Mouse (Mus musculus) midbrain, embryonic 10.5 days (tissue): ENCODE measurements at regions not wholly inside any gene's neighbourhood (a gene's known extent, or its start where the extent isn't known, plus 50 kb on each side); places are given as distances from the start of the nearest gene placed in this dataset.

Experiments used
- DNase-seq: peaks from one replicate; pipeline ENCODE4 v3.0.0-alpha.2; 2017; ENCODE audit warnings: low spot score
- H3K27ac ChIP-seq: fragments of 300-500 bp; sonication (generic); replicated peaks from 2 replicates; pipeline ENCODE4 v1.5.1; 2016; ENCODE audit warnings: mild to moderate bottlenecking
- H3K27me3 ChIP-seq: fragments of 300-500 bp; sonication (generic); 2 replicates; pipeline ENCODE4 v1.6.1; 2016; ENCODE audit warnings: low read depth, mild to moderate bottlenecking; ENCODE audit not compliant: poor library complexity, severe bottlenecking
- H3K36me3 ChIP-seq: fragments of 300-500 bp; sonication (generic); 2 replicates; pipeline ENCODE4 v1.6.1; 2016; ENCODE audit warnings: mild to moderate bottlenecking, moderate library complexity
- H3K4me1 ChIP-seq: fragments of 300-500 bp; sonication (generic); 2 replicates; pipeline ENCODE4 v1.6.1; 2016
- H3K4me3 ChIP-seq: fragments of 300-500 bp; sonication (generic); 2 replicates; pipeline ENCODE4 v1.5.1; 2016; ENCODE audit warnings: mild to moderate bottlenecking, moderate library complexity
- H3K9me3 ChIP-seq: fragments of 300-500 bp; sonication (generic); replicated peaks from 2 replicates; pipeline ENCODE4 v1.6.1; 2016; ENCODE audit warnings: mild to moderate bottlenecking
- WGBS: fragments of 180-500 bp; shearing (Covaris S2); methylation state at CpG from one replicate; pipeline ENCODE4 v1.1.7; 2016; 5-methylcytosine and 5-hydroxymethylcytosine counted together

DNA sequence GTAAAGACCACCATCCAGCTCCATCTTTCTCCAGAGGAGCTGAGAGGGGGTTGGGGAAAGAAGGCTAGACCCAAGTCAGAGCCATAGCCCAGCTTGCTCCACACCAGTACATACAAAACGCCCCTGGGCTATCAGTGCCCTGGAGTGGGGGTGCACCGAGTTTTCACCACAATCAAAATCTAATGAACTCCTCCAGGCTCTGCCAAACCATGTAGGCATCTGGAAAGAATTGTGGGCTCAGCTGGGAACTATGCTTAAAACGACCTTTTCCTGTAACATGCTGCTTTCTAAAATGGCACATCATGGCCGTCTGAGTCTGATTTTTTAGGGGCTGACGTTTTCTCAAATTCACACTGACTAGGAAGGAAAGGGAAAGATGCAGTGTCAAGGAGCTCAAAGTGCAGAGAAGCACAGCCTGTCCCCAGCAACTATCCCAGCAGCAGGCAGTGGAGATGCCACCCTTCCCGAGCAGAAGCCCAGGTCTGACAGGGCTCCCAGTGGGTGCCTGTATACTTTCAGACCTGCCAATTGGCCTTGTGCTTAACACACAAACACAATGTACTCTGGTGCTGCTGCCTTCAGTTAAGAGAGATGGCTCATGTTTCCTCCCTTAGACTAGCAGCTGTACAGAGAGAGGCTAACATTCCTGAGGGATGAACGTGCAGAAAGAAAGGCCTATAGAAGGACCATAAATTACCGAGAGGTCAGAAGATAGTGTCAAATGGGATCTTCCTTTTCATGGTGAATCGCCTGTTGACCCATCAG is 100.6 kb upstream of the Cxcl12 start:
- Histone ChIP-seq H3K27ac (no peak overlapping the region), H3K4me1 (no peaks in the 10 kb centered on the region), H3K4me3 (no peak overlapping the region), H3K9me3 (no peaks in the 10 kb centered on the region), H3K36me3 (no peaks in the 10 kb centered on the region), H3K27me3 (no peaks in the 10 kb centered on the region)
- WGBS, result 74% methylated on average over 9 of the region's 9 CpGs
- no peak for DNase-seq

DNA sequence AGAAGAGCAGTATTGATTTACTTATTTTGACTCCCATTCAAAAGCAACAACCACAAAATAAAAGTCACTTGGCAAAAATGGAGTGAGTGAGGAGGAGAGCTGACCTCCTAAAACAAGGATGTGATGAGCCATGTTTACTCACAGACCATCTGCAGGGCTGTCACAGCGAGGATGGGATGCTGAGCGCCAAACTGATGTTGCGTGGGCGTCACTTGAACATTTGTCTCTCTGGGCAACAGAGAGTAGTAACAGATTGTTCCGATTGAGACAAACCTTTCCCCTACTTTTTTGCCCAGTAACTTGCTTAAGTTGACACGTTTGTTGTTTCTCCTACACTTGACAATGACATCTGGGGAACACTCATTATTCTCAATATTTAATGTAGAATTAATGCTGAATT is 97.0 kb upstream of the Cxcl12 start:
- no peak for DNase-seq
- H3K9me3 ChIP-seq, result no peaks in the 10 kb centered on the region
- H3K36me3 ChIP-seq, result no peaks in the 10 kb centered on the region
- WGBS, result 85% methylated on average over 6 of the region's 6 CpGs
- H3K4me1 ChIP-seq, result no peaks in the 10 kb centered on the region
- no peak overlapping the region for H3K27ac ChIP-seq
- H3K4me3 ChIP-seq, result no peak overlapping the region
- H3K27me3 ChIP-seq, result no peaks in the 10 kb centered on the region

DNA sequence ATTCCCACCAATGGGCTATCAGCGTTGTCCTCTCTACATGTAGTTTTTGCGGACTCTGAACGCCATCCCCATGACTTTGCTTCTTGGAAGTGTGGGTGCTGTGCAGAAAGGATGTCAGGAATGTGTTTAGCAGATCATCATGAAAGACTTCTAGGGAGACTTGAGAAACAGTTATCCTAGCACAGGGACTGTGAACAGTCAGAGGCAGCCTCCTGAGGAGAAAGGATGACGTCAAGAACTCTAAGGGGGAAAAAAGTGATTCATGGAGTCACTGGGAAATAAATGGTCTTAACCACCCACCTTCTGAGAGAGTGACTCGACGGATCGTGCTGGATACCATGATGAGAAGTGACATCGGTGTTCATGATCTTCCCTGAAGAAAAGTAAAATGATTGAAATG is 96.5 kb upstream of the Cxcl12 start:
- no peak for DNase-seq
- H3K27me3 ChIP-seq, result no peaks in the 10 kb centered on the region
- 88% methylated on average over 8 of the region's 8 CpGs for WGBS

DNA sequence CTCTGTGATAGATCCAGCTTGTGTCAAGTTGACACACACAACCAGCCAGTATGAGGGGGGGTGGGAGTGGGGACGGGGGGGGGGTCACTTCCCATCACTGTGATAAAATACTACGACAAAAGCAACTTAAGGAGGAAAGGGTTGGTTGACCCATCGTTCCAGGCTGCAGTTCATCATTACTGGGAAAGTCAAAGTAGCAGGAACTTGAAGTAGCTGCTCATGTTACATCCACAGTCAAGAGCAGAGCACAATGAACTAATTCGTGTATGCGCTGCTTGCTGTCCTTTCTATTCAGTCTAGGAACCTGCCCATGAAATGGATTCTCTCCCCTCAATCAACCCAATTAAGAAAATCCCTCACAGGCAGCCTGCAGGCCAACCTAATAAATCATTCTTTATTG is 88.8 kb upstream of the Cxcl12 start:
- Histone ChIP-seq H3K4me1 (no peaks in the 10 kb centered on the region), H3K27me3 (no peaks in the 10 kb centered on the region)

More for the DNA sequence above, 96.5 kb upstream of the Cxcl12 start:
- H3K4me3 ChIP-seq, result no peak overlapping the region
- H3K36me3 ChIP-seq, result no peaks in the 10 kb centered on the region
- no peaks in the 10 kb centered on the region for H3K9me3 ChIP-seq
- no peak overlapping the region for H3K27ac ChIP-seq
- no peaks in the 10 kb centered on the region for H3K4me1 ChIP-seq

DNA sequence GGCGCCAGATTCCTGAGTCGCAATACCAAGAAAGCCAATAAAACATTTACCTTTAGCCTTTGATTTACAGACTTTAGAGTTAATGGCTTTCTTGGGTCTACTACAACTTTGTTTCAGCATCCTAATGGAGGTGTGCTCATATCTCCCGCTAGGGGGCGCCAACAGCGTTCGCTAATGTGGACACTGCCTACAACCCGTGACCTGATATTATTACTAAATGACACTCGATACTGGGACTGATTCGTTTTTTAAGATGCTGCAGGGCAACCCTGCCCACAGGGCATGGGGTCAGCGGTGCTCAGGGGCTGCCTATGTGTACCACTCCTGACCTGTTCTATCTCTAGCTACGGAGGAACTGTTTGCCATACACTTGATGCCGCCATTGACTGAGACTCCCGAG is 87.4 kb upstream of the Cxcl12 start:
- Histone ChIP-seq H3K27ac (no peak overlapping the region), H3K36me3 (no peaks in the 10 kb centered on the region), H3K9me3 (no peaks in the 10 kb centered on the region), H3K27me3 (no peaks in the 10 kb centered on the region), H3K4me1 (no peaks in the 10 kb centered on the region), H3K4me3 (no peak overlapping the region)
- WGBS, result 45% methylated on average over 13 of the region's 13 CpGs
- no peak for DNase-seq

More for the DNA sequence above, 88.8 kb upstream of the Cxcl12 start:
- no peak for DNase-seq
- Histone ChIP-seq H3K27ac (no peak overlapping the region), H3K4me3 (no peak overlapping the region), H3K9me3 (no peaks in the 10 kb centered on the region), H3K36me3 (no peaks in the 10 kb centered on the region)
- WGBS, result 74% methylated on average over 5 of the region's 5 CpGs

DNA sequence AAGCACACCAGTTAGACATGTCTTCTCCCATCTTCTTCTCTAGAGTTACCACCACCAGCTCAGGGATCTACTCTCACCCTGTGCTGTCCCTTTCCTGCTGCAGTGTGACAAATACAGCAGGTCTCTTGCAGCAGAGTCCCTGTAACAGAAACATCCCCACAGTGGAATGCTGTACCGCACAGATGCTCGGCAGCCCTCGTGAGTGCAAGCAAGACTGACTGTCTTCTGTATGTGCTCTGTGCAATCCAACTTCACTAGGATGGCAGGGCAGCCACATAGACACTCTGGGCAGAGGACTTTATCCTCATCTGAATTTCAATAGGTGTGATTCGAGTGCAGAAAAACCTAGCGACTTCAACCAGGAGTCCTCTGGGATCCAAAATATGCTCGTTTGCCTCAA is 84.1 kb upstream of the Cxcl12 start:
- no peak for DNase-seq
- 57% methylated on average over 6 of the region's 6 CpGs for WGBS
- H3K4me1 ChIP-seq, result no peaks in the 10 kb centered on the region
- H3K27me3 ChIP-seq, result no peaks in the 10 kb centered on the region
- no peak overlapping the region for H3K4me3 ChIP-seq
- H3K36me3 ChIP-seq, result no peaks in the 10 kb centered on the region
- H3K9me3 ChIP-seq, result no peaks in the 10 kb centered on the region
- no peak overlapping the region for H3K27ac ChIP-seq

DNA sequence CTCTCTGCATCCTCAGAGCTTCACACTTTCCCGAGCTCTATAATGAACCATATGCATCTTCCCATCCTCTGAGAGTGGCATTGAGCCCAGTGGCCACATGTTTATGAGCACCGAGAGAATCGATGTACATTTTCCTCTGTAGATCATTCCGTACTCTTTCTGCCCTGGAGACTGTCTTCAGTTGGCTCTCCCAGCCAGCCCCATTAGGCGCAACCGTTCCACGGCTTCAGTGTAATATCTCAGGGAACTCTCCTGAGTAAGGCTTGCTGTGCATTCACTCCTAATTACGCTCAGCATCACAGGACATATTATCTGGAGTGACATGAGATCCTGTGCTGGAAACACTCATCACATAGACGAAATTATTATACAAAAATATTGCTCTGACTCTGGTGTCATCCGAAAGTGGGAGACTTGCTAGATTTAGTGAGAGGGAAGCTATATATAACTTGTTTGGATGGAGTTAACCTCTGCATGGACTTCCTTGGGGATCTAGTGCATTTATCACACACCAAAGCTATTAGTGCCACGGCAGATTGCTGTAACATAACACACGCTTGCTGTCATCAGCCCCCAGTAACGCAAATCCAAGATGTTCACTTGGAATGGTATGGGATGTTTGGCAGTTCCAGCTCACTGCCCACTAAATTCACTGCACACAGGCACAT is 83.4 kb upstream of the Cxcl12 start:
- Histone ChIP-seq H3K9me3 (no peaks in the 10 kb centered on the region), H3K4me1 (no peaks in the 10 kb centered on the region), H3K27me3 (no peaks in the 10 kb centered on the region), H3K27ac (no peak overlapping the region), H3K4me3 (no peak overlapping the region), H3K36me3 (no peaks in the 10 kb centered on the region)
- DNase-seq, result no peak
- 89% methylated on average over 13 of the region's 13 CpGs for WGBS

DNA sequence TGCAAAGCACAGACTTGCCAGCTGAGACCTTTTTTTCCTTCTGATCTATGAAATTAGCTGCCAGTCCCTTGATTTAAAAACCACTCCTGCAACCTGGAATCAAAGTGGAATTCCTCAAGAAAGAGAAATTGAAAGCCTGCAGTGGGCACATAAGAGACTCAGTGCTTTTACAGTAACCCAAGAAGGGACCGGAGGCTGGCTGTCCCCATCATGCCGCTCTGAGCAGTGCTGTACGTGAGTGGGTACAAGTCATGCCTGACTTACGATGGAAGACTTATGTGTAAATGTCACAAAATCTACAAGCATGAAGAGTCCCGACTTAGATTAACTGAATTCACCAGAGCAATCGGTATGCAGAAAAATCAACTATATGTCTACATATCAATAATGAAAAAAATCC is 73.6 kb upstream of the Cxcl12 start:
- no peaks in the 10 kb centered on the region for H3K4me1 ChIP-seq
- 91% methylated on average over 6 of the region's 6 CpGs for WGBS
- no peak overlapping the region for H3K4me3 ChIP-seq
- DNase-seq, result no peak
- no peaks in the 10 kb centered on the region for H3K27me3 ChIP-seq
- no peaks in the 10 kb centered on the region for H3K9me3 ChIP-seq
- no peak overlapping the region for H3K27ac ChIP-seq
- H3K36me3 ChIP-seq, result no peaks in the 10 kb centered on the region

DNA sequence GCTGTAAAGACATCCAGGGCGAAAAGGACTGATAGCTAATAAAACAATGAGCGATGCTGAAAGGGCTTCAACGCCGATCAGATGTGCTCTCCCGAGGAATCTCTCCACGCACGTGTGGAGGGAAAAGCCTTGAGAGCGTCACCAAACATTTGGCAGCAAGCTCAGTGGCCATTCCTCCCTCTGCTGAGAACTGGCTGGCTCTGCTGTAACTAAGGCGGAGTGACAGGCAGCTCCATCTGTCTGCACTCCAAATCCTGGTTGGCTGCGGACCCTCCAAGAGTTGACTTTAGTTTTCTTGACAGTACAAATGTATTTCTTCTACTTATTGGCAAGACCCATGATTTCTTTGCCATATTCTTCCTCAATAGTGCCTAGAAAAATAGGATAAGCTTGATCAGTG is 68.5 kb upstream of the Cxcl12 start:
- Histone ChIP-seq H3K4me1 (no peaks in the 10 kb centered on the region), H3K27ac (no peak overlapping the region), H3K36me3 (no peaks in the 10 kb centered on the region), H3K27me3 (no peaks in the 10 kb centered on the region), H3K9me3 (no peaks in the 10 kb centered on the region), H3K4me3 (no peak overlapping the region)
- no peak for DNase-seq
- 88% methylated on average over 10 of the region's 10 CpGs for WGBS

DNA sequence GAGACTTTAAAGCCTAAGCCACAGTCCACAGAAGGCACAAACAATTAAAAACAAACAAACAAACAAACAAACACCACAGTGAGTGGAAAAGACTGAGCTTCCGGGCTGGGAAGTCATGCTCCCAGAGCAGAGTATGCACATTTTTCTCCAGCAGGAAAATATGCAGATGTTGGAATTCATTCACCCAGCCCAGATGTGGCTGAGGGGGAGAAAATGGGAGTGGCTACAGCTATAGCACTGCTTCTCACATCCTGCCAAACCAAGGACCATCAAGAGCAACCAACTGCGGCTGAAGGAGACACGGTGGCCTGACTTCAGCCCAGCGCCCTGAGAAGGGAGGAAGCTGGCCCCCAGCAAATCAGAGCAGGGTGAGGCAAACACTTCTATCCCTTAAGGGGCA is 65.6 kb upstream of the Cxcl12 start:
- no peak for DNase-seq
- H3K27me3 ChIP-seq, result no peaks in the 10 kb centered on the region
- 89% methylated on average over 4 of the region's 4 CpGs for WGBS
- H3K4me3 ChIP-seq, result no peak overlapping the region
- H3K9me3 ChIP-seq, result no peaks in the 10 kb centered on the region
- H3K36me3 ChIP-seq, result no peaks in the 10 kb centered on the region
- H3K27ac ChIP-seq, result no peak overlapping the region
- peaks cover 4% of the 10 kb centered on the region; the same call in 1 of the 2 replicates for H3K4me1 ChIP-seq

DNA sequence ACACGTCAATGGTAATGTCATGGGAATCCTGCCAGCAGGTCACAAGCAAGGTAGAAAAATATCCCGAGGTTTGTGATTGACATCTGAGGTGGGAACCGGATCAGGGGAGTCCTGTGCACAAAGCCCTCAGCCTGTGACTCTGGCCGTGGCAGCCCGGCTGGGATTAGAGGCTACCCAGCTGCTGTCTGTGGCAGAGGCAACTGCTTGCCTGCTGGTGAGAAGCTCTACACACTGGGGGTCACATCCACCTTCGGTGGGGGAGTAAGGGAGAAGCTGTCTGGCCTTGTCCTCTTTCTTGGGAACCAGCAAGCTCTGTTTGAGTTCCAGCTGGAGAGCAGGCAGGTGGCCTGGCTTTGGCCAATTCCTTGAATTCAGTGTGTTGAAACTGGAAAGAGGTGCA is 64.3 kb upstream of the Cxcl12 start:
- no peak for DNase-seq
- WGBS, result 80% methylated on average over 6 of the region's 6 CpGs
- no peaks in the 10 kb centered on the region for H3K36me3 ChIP-seq

DNA sequence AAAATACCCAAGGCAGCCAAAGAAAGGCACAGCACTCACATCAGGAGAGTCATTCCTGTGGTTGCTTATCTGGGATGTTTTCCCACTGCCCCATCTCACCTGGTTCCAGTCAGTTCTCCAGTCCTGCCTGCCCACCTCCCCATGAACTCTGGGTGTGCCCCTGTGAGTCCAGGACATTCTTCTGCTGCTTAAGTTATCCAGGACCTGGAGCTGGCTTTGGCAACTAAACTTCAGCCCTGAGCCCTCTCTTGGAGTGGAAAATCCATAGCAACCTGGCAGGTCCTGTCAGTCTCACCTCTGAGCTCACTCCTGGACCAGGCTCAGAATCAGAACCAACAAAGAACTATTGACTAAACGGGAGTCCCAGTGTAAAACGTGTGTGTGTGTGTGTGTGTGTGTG is 63.9 kb upstream of the Cxcl12 start:
- Histone ChIP-seq H3K9me3 (no peaks in the 10 kb centered on the region), H3K27me3 (no peaks in the 10 kb centered on the region), H3K4me1 (peaks cover 4% of the 10 kb centered on the region; the same call in 1 of the 2 replicates), H3K27ac (no peak overlapping the region; the same call in 1 of the 2 replicates), H3K36me3 (no peaks in the 10 kb centered on the region), H3K4me3 (no peak overlapping the region)
- 76% methylated on average over 2 of the region's 2 CpGs for WGBS
- DNase-seq, result no peak

More for the DNA sequence above, 64.3 kb upstream of the Cxcl12 start:
- Histone ChIP-seq H3K4me3 (no peak overlapping the region), H3K4me1 (peaks cover 4% of the 10 kb centered on the region; the same call in 1 of the 2 replicates), H3K27me3 (no peaks in the 10 kb centered on the region), H3K9me3 (no peaks in the 10 kb centered on the region), H3K27ac (no peak overlapping the region; the same call in 1 of the 2 replicates)

DNA sequence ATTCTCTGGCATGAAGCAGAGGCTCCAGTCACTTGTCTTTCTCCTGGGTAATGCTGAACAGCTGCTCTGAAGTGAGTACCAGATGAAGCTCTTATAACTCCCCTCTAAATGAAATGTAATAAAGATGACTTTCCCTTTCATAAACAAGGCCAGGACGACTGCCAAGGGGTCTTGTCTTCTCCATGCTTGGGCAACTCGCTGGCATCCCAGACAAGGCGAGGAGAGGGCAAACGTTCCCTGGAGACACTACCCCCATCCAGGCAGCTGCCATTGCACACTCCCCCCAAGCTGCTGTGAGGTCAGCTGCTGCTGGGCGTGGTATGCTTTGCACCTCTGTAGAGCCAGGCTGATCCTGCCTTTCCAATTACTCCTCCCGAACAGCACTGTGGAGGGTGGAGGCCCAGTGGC is 63.1 kb upstream of the Cxcl12 start:
- Histone ChIP-seq H3K36me3 (no peaks in the 10 kb centered on the region), H3K4me1 (peaks cover 9% of the 10 kb centered on the region), H3K27ac (no peak overlapping the region), H3K27me3 (no peaks in the 10 kb centered on the region), H3K4me3 (no peak overlapping the region), H3K9me3 (no peaks in the 10 kb centered on the region)
- 54% methylated on average over 6 of the region's 6 CpGs for WGBS
- DNase-seq, result no peak
